Mouse (Mus musculus) MEL (cell line): ENCODE measurements around the gene Dhcr7. TPM values are rescaled to one million over a fixed set of nuclear protein-coding genes. Genes with fewer than 3 reads are reported as not detected.

ENCODE experiments used
- DNase-seq: peaks from one replicate; pipeline ENCODE4 v3.0.0; 2011; ENCODE audit warnings: low read depth, low spot score
- H3K27ac ChIP-seq: 2 replicates; pipeline ENCODE4 v1.5.1; 2012; ENCODE audit warnings: low read depth, mild to moderate bottlenecking, control low read depth, low read length, moderate library complexity; ENCODE audit not compliant: control insufficient read depth
- H3K27me3 ChIP-seq, 2 experiments: fragments of 150-350 bp in 1 of 2; sonication (generic) in 1 of 2; 2 replicates each; pipeline ENCODE4 v1.6.1; 2012; ENCODE audit warnings: low read length in 2 of 2, mild to moderate bottlenecking in 2 of 2, improper control_type of control experiment in 1 of 2, moderate library complexity in 1 of 2; ENCODE audit not compliant: insufficient read depth in 2 of 2, control insufficient read depth in 1 of 2
- H3K36me3 ChIP-seq, 2 experiments: 2 replicates each; pipeline ENCODE4 v1.6.1; 2012 to 2014; ENCODE audit warnings: low read length in 2 of 2, improper control_type of control experiment in 1 of 2, inconsistent platforms in 1 of 2, mild to moderate bottlenecking in 1 of 2; ENCODE audit not compliant: insufficient read depth in 2 of 2, control insufficient read depth in 1 of 2
- H3K4me1 ChIP-seq, 2 experiments: fragments of 150-350 bp in 1 of 2; sonication (generic) in 1 of 2; 2 replicates each; pipeline ENCODE4 v1.6.1; 2012; ENCODE audit warnings: low read length in 2 of 2, improper control_type of control experiment in 1 of 2, mild to moderate bottlenecking in 1 of 2; ENCODE audit not compliant: insufficient read depth in 2 of 2, control insufficient read depth in 1 of 2
- H3K4me3 ChIP-seq, 2 experiments: fragments of 150-350 bp in 1 of 2; sonication (generic) in 1 of 2; 2 replicates each; pipeline ENCODE4 v1.5.1; 2012; ENCODE audit warnings: low read depth in 2 of 2, low read length in 2 of 2, mild to moderate bottlenecking in 2 of 2, moderate library complexity in 2 of 2, control low read depth in 1 of 2, improper control_type of control experiment in 1 of 2; ENCODE audit not compliant: control insufficient read depth in 1 of 2, insufficient read depth in 1 of 2
- H3K79me2 ChIP-seq: 2 replicates; pipeline ENCODE4 v1.6.1; 2012; ENCODE audit warnings: mild to moderate bottlenecking, low read length, moderate library complexity; ENCODE audit not compliant: control insufficient read depth, poor library complexity, insufficient read depth
- H3K9ac ChIP-seq: 2 replicates; pipeline ENCODE4 v1.6.1; 2012; ENCODE audit warnings: low read depth, mild to moderate bottlenecking, control low read depth, low read length, moderate library complexity; ENCODE audit not compliant: control insufficient read depth, poor library complexity, severe bottlenecking
- H3K9me3 ChIP-seq: fragments of 150-350 bp; sonication (generic); replicated peaks from 2 replicates; pipeline ENCODE4 v1.6.1; 2012; ENCODE audit warnings: mild to moderate bottlenecking, low read length, improper control_type of control experiment, moderate library complexity; ENCODE audit not compliant: insufficient read depth
- BHLHE40 ChIP-seq: IDR thresholded peaks from 2 replicates; pipeline ENCODE4 v1.6.1; 2012; ENCODE audit warnings: low read depth, mild to moderate bottlenecking, inconsistent platforms, low read length, improper control_type of control experiment, borderline replicate concordance
- E2F4 ChIP-seq: IDR thresholded peaks from 2 replicates; pipeline ENCODE4 v1.6.1; 2011; ENCODE audit warnings: low read depth, low read length, improper control_type of control experiment, borderline replicate concordance
- EP300 ChIP-seq, 2 experiments: IDR thresholded peaks; 2 replicates each; pipeline ENCODE4 v1.6.1; 2011; ENCODE audit warnings: improper control_type of control experiment in 2 of 2, low read length in 2 of 2, low read depth in 1 of 2, mild to moderate bottlenecking in 1 of 2
- GABPA ChIP-seq: IDR thresholded peaks from 2 replicates; pipeline ENCODE4 v1.6.1; 2012; ENCODE audit warnings: low read depth, mild to moderate bottlenecking, inconsistent platforms, low read length, improper control_type of control experiment, moderate library complexity
- HCFC1 ChIP-seq: IDR thresholded peaks from 2 replicates; pipeline ENCODE4 v1.6.1; 2012; ENCODE audit warnings: low read depth, mild to moderate bottlenecking, inconsistent platforms, low read length, improper control_type of control experiment, moderate library complexity
- KAT2A ChIP-seq: conservative IDR thresholded peaks from 2 replicates; pipeline ENCODE4 v1.6.1; 2012; ENCODE audit warnings: low read depth, low read length, improper control_type of control experiment, inconsistent platforms
- MAFK ChIP-seq: IDR thresholded peaks from 2 replicates; pipeline ENCODE4 v1.6.1; 2011; ENCODE audit warnings: low read depth, mild to moderate bottlenecking, low read length, improper control_type of control experiment, borderline replicate concordance
- NELFE ChIP-seq: IDR thresholded peaks from 2 replicates; pipeline ENCODE4 v1.6.1; 2011; ENCODE audit warnings: low read depth, low read length, improper control_type of control experiment
- NRF1 ChIP-seq: IDR thresholded peaks from 2 replicates; pipeline ENCODE4 v1.6.1; 2014; ENCODE audit warnings: low read depth, mild to moderate bottlenecking, inconsistent platforms, low read length, improper control_type of control experiment, moderate library complexity; ENCODE audit not compliant: poor library complexity, insufficient read depth, severe bottlenecking
- POLR2AphosphoS2 ChIP-seq: IDR thresholded peaks from 2 replicates; pipeline ENCODE4 v1.6.1; 2011; ENCODE audit warnings: low read length, improper control_type of control experiment
- SIN3A ChIP-seq: IDR thresholded peaks from 2 replicates; pipeline ENCODE4 v1.6.1; 2012; ENCODE audit warnings: low read length, improper control_type of control experiment, inconsistent platforms
- SMC3 ChIP-seq: IDR thresholded peaks from 2 replicates; pipeline ENCODE4 v1.6.1; 2011; ENCODE audit warnings: low read depth, low read length, improper control_type of control experiment
- TAL1 ChIP-seq: IDR thresholded peaks from 2 replicates; pipeline ENCODE4 v1.6.1; 2012; ENCODE audit warnings: mild to moderate bottlenecking, inconsistent platforms, low read length, moderate library complexity, mixed read lengths
- UBTF ChIP-seq: IDR thresholded peaks from 2 replicates; pipeline ENCODE4 v1.6.1; 2012; ENCODE audit warnings: low read depth, mild to moderate bottlenecking, inconsistent platforms, low read length, improper control_type of control experiment, moderate library complexity, borderline replicate concordance; ENCODE audit not compliant: insufficient read depth
- USF1 ChIP-seq: IDR thresholded peaks from 2 replicates; pipeline ENCODE4 v1.6.1; 2014; ENCODE audit warnings: low read depth, mild to moderate bottlenecking, inconsistent platforms, low read length, improper control_type of control experiment, moderate library complexity
- USF2 ChIP-seq, 2 experiments: IDR thresholded peaks; 2 replicates each; pipeline ENCODE4 v1.6.1; 2011 to 2012; ENCODE audit warnings: improper control_type of control experiment in 2 of 2, low read length in 2 of 2, borderline replicate concordance in 1 of 2, inconsistent platforms in 1 of 2, low read depth in 1 of 2, mild to moderate bottlenecking in 1 of 2; ENCODE audit not compliant: insufficient read depth in 1 of 2
- ZNF384 ChIP-seq: IDR thresholded peaks from 2 replicates; pipeline ENCODE4 v1.6.1; 2012; ENCODE audit warnings: low read depth, mild to moderate bottlenecking, inconsistent platforms, low read length, improper control_type of control experiment
- polyA plus RNA-seq, 2 experiments: library from polyadenylated mRNA; stranded (reverse) in 1 of 2; unstranded in 1 of 2; fragments of >175 nt in 1 of 2; fragments of >200 nt in 1 of 2; gene quantifications; 2 replicates each; pipeline versions ENCODE4 v1.2.1 to v1.2.4; 2012; ENCODE audit warnings: low replicate concordance in 2 of 2, low read depth in 1 of 2; ENCODE audit not compliant: insufficient read length in 2 of 2, insufficient read depth in 1 of 2, missing spikeins in 1 of 2
- total RNA-seq: library from RNA; depleted of rRNA; stranded (reverse); fragments of 300-350 nt; gene quantifications from 2 replicates; pipeline ENCODE4 v1.2.3, GENCODE M21; 2012

Gene Dhcr7
- total and polyA plus RNA-seq, 3 experiments = 12.7 to 40.7 TPM; not detected in 1

- no peaks in the 10 kb centered on the region for H3K9me3 ChIP-seq
- TF ChIP-seq TAL1 (no peak), KAT2A (no peak), HCFC1 (no peak), EP300 (IDR thresholded peaks at IDR 0.05; ENCODE audit: low read depth in 1 of 2, low read length in 2 of 2) (no peak), NELFE (no peak), SMC3 (no peak), USF2 (IDR thresholded peaks at IDR 0.05; ENCODE audit: borderline replicate concordance in 1 of 2, insufficient read depth in 1 of 2, low read depth in 1 of 2, low read length in 2 of 2) (no peak)
- no peak overlapping the region for H3K4me3 ChIP-seq
- no peaks in the 10 kb centered on the region for H3K79me2 ChIP-seq
- H3K9ac ChIP-seq = no peak overlapping the region
- no peak overlapping the region for H3K27ac ChIP-seq
- H3K36me3 ChIP-seq = peaks cover 0 to 2% of the 10 kb centered on the region in 2 experiments; a peak in 2 of 4 replicates
- H3K27me3 ChIP-seq = no peaks in the 10 kb centered on the region
- H3K4me1 ChIP-seq = no peaks in the 10 kb centered on the region
- DNase-seq = no peak
These were observed 17.2 kb downstream of the Dhcr7 start for GRCm38 (mm10) chr7:143840121-143840520.

GRCm38 (mm10) chr7:143841301-143841700 lies 18.4 kb downstream of the Dhcr7 start:
- Histone ChIP-seq H3K79me2 (no peaks in the 10 kb centered on the region), H3K36me3 (peaks cover 0 to 2% of the 10 kb centered on the region in 2 experiments; a peak in 2 of 4 replicates), H3K9me3 (no peaks in the 10 kb centered on the region), H3K27me3 (no peaks in the 10 kb centered on the region), H3K9ac (no peak overlapping the region), H3K4me1 (no peaks in the 10 kb centered on the region), H3K27ac (no peak overlapping the region), H3K4me3 (no peak overlapping the region)
- DNase-seq = no peak
- no peak for TF ChIP-seq NRF1
- no peak for TF ChIP-seq E2F4
- TF ChIP-seq UBTF = no peak
- no peak for TF ChIP-seq ZNF384
- TF ChIP-seq USF1 = no peak
- TF ChIP-seq EP300 (IDR thresholded peaks at IDR 0.05; ENCODE audit: low read depth in 1 of 2, low read length in 2 of 2) = no peak
- TF ChIP-seq GABPA = no peak
- no peak for TF ChIP-seq MAFK
- no peak for TF ChIP-seq SIN3A
- no peak for TF ChIP-seq POLR2AphosphoS2
- TF ChIP-seq USF2 (IDR thresholded peaks at IDR 0.05; ENCODE audit: borderline replicate concordance in 1 of 2, insufficient read depth in 1 of 2, low read depth in 1 of 2, low read length in 2 of 2) = no peak
- no peak for TF ChIP-seq BHLHE40
